Mouse (Mus musculus): ENCODE data around the gene St5.
A peak's percentile ranks its signal among the peaks of the same experiment; 100 is the strongest.

The St5 gene

DNA sequence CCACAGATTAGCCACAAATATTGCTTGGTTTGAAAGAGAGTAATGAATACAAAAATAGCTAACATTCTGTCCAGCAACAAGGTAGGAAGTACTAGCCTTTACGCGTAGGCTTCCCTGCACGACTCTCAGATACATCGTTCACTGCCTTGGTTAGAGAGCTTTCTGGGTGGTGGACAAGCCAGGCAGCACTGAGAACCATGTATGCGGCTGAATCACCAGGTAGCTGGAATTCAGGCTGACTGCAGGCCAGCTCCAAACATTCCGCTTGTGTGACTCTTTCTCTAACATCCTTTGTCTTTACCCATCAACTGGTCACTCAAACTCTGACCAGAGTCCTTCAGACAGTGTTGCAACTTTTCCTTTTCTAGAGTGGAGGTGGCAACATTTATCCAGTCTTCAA is 94.6 kb downstream of the St5 start:
- no peak for DNase-seq

DNA sequence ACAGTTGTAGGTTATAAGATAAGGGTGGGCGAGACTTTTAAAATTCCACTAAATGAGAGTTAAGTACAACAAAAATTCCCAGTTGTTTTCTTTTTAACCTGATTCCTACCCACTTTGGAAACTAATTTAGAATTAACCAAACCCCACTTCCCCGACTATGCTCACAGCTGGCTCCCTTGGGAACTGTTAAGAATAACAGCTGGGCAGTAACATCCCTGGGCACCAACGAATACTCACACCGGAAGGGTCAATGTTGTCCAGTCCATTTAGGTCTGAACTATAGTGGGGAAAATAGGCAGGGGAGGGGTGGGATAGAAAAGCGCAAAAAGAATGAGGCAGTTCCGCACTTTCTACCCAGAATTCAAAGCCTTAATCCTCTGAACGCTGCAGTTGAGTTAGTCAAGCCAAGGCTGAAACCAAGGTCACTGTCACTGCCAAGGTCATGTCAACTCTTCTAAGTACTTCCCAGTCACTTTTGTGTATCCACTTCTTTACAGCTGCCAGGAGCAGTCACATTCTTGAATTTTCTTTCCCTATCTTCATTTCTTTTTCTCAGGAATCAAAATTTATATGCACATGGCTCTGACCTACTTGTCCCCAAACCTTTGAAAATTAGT is 96.3 kb downstream of the St5 start:
- DNase-seq = no peak

DNA sequence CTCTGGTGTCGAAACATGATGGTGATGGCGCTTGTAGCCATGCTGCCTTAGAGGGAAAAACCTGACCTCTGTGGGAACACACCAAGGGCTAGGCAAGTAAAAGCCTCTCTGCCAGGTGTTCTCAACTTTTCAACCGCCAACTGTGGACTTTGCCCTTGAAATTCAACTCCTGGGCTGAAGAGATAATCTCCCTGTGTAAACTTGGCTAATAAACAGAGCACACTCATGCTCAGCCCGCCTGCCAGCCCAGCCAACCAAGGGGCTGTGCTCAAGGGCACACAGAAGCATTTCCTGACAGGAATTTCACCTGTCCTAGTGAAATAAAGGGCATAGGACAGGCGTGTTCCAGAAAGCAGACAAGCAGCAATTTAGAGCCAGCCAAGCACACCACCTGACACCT is 100.8 kb downstream of the St5 start:
- peak; percentile 67 to 75 for DNase-seq

DNA sequence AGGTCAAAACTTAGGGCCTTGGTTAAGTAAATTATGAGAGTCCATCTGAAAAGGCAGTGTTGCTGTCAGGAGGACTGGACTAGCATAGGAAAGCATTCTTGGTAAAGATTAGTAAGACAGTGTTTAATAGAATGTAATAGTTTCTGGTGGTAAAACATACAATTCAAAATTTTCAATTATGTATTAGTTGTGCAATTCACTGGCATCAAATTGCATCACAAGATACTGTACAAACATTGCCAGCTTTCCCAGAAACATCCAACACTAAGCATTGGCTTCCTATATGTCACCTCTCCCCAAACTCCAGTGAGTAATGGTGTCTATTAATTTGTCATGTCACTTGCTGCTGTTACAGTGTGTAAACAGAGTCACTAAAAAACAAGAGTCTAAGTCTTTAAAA is 101.4 kb downstream of the St5 start:
- no peak for DNase-seq

DNA sequence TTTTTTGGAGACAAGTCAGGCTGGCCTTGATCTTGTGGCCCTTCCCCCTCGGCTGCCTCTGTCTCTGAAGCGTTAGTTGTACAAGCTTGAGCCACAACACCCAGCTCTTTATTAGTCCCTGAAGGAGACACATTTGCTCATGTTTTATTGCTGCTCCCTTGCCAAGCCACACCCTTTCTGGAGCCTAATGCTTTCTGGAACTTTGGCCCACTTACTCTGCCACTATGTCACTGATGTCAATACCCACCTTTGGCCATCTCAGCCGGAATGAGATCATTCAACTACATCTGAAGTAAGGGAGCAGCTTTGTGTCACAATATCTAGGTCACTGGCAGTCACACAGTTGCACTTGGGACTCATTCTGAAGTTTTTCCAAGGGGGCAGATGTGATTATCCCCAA is 102.7 kb downstream of the St5 start:
- peak; percentile 53 to 61 for DNase-seq

DNA sequence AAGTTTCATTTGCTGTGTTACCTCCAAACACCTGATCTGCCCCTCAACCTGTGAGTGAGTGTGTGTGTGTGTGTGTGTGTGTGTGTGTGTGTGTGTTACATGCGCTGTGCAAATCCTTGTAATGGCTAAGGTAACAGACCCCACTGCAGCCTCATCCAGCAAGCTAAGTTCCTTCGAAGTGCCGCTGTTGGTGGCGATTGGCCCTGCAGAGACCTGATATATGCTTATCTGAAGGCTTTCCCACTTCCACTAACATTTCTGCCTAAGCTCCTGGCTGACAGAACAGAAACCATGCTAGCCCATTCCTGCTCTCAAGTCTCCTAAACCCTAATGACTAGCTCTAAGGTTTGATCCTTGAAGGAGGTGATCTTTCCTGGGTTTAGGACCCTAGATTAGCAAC is 103.4 kb downstream of the St5 start:
- no peak for DNase-seq

DNA sequence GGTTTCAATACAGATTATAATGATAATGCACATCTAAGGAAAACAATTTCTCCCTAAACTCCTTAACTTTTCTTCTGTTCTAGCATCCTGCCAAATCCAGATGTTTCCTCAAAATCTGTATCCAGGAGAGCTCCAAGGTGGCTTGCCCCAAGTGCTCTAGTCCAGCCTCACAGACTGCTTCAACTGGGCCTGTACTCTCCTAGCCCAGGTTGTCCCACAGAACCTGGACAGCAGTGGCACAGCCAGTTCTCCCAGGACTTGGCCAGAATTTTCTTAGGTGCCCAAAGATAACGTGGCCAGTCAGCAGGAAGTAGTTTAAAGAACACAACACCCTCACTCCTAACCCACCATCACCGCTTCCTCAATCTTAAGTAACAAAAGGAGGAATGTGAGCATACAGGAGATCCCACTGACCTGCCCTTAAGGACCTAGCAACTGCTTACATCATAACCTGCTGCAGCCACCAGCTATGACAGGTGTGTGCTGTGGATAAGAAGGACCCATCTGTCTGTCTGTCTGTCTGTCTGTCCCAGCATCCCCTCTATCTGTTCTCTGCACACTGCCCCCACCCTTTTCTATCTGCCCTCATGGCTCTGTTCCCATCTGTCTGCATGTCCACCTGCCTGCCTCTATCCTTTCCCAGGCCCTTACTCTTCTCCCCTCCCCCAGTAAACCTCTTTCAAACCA is 108.4 kb downstream of the St5 start:
- DNase-seq = no peak

DNA sequence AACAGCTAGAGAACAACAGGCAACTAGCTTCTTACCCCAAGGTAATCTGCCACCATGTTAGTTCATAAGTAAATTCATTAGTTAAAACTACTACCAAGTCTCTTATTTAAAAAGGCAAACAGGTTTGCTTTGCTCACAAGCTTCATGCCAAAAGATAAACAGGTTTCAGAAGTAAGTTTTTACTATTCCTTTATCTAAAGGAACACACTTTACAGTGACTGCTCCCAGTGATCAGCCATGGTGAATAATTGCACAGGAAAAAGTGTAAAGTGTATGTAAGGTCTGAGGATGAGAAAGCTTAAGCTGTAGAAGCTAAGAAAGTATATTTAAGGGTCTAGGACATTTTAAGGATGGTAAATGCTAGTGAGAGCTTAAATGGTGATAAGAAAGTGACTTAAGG is 109.4 kb downstream of the St5 start:
- DNase-seq = no peak

DNA sequence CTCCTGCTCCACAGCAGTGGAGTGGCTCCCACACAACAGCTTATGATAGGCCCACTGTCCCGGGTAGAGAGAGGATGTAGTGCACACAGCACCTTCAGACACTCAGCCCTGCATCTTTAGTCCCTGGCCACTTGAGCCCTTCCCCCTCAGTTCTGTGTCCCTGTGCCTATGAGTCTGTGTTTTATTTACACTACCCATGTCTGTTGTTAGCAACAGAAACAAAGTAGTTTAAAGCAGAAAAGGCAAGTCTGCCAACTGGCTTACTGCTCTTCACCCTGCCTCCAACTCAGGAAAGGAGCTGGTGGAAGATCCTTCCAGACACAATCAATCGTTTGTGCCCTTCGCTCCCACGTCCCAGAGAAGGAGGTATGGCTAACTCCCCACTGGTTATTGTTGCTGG is 111.2 kb downstream of the St5 start:
- DNase-seq = no peak

DNA sequence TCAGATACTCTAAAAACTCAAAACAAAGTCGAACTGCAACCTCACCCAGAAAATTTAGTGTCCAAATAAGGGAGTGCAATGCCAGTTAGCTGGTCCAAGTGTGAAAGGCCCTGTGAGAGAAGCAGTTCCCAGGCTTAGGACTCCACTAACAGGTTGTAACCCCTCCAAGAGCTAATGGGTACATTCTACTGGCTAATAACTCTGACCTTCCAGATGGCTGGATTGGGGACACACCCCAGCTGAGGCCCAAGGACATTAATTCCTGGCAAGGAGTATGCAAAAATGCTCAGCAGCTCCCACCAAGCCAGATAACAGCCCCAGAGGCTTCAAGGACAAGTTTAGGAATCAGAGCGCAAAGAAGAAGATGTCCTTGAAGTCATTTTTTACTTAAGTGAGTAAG is 112.8 kb downstream of the St5 start:
- peak in 1 of 2 experiments; percentile 31 for DNase-seq

DNA sequence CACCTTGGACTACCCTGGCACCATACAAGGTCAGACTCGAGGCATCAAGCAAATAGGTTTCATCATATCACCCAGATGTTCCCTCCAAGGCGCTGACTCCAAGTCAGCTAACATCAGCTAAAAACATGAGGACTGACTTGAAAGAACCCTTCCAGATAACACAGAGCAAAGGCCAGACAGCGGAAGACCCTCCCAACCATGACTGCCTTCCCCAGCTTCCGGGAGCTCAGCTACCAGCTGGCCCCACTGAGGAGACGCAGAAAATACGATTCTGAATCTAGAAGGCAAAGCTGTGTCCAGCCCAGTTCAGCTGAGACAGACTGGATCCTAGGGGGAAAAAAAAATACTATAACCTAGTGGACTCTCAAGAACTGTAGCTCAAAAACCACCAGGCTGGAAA is 114.4 kb downstream of the St5 start:
- peak in 1 of 2 experiments; percentile 25 for DNase-seq

DNA sequence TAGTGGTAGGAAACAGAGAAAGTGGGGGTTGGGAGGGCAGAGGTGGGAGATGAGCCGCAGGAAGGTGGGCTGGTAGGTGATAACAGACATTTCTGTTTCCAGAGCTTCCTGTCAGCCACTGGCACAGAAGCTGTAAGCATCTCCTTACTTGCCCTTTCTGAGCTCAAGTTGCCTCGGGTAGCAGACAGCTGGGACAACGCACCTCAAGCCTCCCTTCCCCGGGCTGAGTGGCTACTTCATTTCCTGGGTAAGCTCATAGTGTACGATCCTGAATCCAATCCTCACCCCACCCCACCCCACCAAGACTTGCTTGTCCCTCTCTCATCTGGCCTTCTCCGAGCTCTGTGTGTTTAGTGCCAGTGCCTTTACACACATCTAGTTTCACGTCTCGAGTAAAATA is 115.3 kb downstream of the St5 start:
- DNase-seq = no peak

DNA sequence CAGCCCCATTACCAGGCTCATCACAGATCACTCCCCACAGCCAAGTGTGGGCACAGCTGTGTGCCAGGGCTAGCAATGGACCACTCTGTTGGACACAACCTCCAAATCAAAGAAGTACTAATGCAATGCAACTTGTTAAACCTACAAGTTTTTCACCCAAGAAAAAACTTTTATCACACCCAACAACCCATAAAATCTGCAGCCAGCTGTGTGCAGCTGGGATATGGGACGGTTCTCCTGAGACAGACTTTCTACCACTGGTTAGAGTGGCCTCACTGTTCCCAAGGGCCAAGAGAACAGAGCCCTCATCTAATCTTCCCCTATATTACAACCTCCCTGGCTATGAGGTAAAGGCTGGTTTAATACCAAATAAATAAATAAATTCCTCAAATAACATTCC is 118.9 kb downstream of the St5 start:
- no peak for DNase-seq

DNA sequence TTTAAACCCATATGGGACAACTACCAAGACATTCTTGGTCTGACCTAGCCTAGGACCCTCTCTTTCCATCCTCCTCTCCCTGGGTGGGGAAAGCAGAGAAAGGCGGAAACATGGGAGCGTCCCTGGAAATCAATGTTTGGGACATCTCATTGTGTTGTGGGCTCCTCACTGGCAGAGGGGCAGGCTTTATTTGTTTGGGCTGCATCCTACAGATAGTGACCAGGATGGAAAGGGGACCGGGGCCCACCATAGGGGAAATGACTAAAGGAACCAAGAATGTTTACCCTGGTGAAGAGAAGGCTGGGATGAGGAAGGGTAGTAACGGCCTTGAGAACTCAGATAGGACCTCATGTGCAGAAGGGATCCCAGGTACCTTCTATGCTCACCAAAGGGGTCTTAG is 122.9 kb downstream of the St5 start:
- DNase-seq = no peak

DNA sequence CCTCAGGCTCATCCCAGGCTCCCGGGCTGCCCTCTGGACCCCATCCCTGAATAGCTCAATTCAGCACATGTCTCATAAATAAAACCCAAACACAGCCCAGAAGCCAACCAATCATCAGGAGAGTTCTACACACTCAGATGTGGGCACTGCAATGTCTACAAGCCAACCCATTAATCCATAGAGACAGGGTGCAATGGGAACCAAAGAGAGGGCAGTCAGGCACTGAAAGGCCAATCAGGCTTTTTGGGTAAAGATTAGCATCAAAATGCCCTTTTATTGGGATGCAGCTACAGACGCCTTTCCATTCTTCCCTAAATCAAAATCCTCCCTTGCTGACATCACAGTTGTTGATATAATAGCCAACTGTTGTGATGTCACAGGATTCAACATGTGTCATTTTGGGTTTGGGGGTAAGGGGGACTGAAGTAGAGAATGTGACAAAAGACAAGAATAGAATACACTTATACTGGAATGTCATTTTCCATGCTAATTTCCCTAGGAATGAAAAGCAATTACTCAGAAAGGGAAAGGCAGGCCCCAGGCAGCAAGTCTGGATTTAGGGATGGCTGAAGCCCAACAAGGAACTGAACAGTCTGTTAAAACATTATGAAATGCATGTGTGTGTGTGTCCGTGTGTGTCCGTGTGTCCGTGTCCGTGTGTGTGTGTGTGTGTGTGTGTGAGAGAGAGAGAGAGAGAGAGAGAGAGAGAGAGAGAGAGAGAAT is 123.7 kb downstream of the St5 start:
- DNase-seq = no peak

DNA sequence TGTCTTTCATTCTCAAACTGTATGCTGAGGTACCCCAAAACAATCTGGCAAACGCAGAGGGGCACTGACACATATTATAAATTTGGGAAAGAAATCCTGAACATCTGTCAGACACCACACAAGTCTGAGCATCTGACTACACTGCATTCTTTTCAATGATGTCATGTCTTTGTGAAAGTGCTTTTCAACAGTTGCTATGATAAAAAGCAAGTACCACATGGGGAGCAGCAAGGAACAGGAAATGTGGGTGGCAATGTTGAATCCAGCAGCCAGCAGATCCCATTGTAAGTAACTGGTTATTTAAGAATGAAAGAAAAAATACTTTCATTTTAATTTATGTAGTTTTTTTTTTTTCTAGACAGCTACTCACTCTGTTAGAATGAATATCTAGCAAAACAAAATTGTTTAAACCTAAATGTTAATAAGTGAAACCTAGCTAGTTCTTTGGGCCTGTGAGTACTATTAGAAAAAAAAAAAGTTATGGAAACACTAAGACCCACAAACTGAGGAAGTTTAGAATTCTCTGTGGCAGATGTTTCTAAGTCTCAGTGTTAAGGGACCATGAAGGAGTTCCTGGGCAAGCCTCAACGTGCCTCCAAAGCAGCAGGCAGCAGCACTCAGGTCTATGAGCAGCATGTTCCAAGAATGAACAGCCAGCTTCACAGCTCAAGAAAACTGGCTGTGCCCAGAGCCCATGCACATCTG is 124.4 kb downstream of the St5 start:
- no peak for DNase-seq

DNA sequence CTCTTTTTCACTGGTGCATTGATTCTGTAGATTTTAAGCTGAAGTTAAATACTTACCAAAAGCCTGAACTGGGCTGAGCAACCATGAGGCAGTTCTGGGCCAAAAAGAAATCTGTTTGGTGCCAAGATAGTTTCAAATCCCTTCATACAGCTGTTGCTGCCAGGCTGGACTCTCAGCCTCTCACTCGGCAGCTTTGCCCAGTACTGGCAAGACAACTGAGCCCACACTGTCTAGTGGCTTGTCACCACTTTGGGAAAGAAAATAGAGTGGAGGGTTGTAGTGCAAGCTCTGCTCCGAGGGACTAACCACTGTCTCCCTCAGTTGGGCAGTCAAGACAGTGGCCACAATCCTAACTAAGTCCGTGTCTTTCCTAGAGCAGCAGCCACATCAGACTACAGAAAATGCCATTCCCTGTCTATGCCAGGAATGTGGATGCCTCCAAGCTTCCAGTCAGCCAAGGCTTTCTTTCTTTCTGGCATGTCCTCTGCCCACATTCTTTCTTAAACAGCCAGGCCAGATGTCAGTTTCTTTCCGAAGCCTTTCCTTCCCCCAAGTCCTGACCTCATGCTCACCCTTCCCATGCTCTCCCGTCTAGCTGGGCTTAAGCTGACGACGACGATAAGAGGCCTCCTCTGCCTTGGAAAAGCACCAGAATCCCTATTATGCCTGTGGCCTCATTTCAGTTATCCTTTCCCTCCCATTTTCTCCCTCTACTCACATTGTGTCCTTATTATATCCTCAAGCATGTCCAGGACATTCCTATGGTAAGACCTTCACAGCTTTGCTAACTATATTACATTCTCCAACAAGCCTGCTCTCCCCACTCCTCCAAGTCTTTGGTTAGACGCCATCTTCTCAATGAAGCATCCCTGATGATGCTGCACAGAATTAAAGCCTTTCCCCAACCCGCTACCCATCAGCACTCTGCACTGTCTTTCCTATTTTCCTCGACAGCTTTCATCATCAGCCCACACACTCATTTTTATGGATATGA is 126.8 kb downstream of the St5 start:
- no peak for DNase-seq

DNA sequence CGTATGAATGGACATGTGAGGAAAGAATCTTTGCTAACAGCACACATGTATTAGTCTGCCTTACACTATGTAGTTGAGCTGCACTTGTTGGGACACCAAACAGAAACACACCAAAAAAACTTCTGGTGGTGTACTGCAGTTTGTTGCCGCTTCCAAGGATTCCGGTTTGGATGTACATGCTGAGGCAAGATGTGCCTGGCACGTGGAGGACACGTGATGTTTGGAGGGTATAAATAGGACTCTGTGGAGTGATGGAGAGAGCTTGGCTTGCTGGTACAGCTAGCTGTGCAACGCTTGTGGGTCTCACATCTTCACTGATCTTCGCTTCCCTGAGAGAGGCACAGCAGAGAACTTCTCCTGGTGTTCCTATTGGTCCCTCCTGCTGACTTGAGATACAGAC is 129.2 kb downstream of the St5 start:
- DNase-seq = no peak

DNA sequence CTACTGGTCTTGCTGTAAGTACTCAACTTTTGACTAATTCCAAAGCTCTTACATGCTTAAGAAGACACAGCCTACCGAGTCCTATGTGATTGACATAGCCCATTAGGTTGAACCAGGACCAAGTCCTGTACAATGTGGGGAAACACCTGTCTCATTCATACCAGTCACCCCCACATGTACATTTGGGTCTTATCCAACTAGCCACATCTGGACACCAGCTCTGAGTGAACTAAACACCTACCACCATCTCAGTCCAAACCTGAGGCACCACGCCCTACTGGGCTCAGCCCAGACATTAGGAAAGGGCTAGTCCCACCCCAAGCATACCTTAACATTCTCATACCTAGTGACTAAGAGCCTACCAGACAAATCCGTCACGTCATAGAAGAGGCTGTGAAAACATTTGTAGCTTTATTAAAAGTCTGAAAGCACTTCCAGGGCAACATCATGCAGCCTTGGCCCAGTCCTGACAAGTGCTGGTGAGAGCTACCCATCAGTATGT is 135.0 kb downstream of the St5 start:
- DNase-seq = no peak

DNA sequence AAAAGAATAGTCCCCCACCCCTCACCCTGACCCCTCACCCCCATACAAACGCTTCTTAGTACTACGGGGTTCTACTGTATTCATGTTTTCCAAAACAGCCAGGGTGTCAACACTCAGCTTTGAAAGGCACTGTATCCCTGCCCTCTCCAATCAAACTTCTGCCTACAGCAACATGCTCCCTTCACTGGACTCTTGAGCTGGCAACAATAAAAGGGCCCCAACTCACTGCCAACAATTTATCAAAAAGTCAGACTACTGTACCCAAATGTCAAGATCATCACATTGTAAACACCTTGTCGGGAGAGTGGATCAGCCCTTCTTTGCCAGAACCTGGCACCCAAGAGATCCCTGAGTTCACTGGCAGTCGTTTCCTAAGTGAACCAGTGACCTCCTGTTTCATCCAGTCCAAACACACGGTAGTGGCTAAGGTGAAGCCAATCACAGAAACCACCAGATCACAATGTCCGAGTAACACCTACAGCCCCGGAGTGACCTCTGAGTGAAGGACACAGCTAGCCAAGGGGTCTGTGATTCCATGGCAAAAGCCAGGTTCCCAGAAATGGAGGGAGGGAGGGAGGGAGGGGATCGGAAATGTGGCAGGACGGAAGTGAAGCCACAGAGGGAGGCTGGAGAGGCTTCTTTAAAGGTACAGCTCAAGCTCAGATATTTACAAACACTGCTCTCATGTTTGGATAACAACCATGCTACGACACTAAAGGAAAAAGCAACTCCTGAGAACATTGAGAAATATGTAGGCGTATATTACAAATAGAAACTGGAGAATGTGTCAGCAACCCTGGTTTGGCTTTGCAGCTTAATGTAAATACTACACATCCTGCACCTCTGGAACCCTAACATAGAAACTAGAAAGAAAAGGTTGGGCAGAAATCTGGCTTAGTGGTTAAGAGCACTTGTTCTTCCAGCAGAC is 136.3 kb downstream of the St5 start:
- peak; percentile 34 for DNase-seq

DNA sequence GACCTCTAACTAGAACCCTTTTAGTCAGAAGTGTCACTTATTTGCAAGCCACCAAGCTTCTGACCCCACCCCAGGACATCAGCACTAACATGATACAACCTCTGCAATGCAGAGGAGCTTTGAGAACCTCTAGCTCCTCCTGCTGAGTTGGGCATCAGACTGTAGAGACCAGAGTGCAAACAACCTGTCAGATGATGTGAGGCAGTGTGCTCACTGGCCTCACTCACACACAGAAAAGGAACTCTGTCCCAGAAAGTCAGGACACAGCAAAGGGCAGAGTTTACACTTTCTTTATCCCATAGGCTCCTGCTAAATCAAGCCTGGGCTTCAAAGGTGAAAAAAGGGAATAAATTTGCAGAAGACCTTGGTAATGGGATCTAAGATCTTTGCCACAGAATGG is 137.1 kb downstream of the St5 start:
- no peak for DNase-seq

All from kidney, postnatal 36 days (tissue).